Mouse (Mus musculus) mesoderm, embryonic 11.5 days (tissue): ENCODE data around the gene Adprhl1.
A peak's percentile ranks its signal among the peaks of the same experiment; 100 is the strongest.

Experiments
- DNase-seq: peaks from one replicate; pipeline ENCODE4 v3.0.0-alpha.2; 2012; ENCODE audit warnings: low read depth, low spot score

Gene Adprhl1

GRCm38 (mm10) chr8:13229802-13230201, 24.2 kb downstream of the Adprhl1 start:
- DNase-seq, result no peak

DNA sequence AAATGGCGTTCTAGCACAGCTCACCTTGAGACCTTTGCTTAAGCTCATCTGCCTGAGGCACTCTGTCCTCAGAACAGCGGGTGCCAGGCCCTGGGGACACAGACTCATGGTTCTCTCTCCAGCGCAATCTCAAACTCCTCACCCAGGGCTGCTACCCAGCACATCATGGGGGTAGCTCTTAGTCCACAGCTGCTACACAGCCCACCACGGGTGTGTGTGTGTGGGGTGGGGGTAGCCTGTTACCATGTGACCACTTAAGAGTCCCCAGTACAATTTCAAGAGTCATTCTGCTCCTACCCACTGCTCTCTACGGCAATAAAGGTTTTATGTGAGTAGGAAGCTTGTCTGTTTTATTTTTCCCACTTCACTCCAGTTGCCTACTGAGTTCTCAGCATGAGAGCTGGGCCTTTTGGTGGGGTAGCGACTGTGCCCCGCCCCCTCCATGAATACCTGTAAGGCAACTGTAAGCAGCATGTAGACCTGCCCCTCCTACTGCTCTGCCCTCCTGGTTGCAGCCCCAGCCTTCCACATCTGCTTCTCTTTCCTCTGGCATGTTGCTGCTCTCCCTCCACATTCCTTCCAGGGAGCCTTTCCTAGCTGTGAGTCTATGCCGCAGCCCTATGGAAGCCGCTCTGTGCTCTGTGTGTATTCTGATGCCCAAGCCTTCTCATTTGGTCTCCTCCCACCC, 24.9 kb downstream of the Adprhl1 start:
- DNase-seq, result no peak

DNA sequence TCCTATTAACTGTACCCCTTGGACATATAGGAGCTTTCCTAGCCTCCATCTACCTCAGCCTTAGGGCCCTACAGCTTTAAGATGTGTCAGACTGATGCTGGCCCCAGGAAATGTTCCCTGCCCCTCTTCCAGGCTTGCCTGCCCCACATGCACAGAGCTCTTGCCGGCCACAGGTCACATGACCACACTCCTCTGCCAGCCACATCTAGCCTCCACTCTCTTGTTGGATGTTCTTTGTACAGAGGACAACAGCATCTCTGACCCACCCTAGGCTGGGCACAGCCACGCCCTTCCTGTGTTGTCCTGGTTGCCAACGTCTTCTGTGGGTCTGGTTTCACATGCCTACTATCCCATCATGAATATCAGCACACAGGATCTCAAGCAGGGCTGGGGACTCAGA, 26.8 kb downstream of the Adprhl1 start:
- no peak for DNase-seq

GRCm38 (mm10) chr8:13226288-13226687, 27.7 kb downstream of the Adprhl1 start:
- peak; percentile 25 for DNase-seq

DNA sequence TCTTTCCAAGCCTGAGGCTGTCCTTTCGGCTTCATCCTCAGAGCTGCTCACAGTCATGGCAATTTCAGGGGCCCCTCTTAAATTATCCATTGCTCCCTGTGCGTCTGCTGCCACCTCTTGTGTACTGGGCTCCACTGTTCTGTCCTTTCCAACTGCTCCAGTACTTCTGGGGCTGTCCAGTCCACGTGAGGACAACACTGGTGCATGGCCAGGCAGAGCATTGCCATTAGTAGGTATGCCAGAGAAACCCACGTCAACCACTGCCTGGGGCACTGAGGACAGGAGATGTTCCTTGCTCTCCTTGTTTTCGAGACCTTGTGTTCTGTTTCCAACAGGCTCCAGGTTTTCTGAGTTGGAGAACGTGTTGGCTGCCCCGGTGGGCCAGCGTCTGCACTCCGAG, 29.5 kb downstream of the Adprhl1 start:
- DNase-seq, result no peak

DNA sequence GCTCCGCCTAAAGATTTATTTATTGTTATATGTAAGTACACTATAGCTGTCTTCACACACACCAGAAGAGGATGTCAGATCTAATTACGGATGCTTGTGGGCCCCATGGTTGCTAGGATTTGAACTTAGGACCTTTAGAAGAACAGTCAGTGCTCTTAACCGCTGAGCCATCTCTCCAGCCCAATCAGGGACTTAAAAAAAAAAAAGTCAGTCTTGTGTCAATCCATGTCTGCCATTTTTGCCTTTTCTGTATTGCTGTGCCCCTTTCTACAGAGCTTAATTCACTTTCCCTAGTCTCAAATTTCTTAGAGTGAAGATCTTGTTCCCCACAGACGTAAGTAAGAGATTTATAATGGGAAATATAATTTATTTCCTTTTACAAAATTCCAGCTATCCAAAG, 35.5 kb downstream of the Adprhl1 start:
- DNase-seq, result no peak

GRCm38 (mm10) chr8:13217986-13218385, 36.0 kb downstream of the Adprhl1 start:
- DNase-seq, result no peak

DNA sequence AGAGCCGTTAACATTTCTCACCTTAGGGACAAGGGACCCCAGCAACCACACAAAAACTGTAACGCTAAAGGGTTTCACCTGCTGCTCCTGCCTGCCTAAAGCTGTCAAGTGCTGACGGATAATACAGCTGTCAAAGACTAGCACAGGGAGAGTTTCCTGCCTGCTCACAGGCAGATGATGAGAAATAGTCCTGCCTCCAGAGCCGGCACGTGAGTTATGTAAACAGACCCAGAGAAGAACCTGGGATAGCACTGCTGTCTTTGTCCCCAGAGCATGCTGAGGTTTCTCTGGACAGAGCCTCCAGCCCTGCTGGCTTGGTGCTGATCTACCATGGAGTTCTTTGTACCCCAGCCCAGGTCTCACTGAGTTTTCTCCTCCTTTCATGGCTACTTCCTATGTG, 36.9 kb downstream of the Adprhl1 start:
- no peak for DNase-seq

- no peak for DNase-seq
Measured at GRCm38 (mm10) chr8:13216386-13216785, 37.6 kb downstream of the Adprhl1 start.

DNA sequence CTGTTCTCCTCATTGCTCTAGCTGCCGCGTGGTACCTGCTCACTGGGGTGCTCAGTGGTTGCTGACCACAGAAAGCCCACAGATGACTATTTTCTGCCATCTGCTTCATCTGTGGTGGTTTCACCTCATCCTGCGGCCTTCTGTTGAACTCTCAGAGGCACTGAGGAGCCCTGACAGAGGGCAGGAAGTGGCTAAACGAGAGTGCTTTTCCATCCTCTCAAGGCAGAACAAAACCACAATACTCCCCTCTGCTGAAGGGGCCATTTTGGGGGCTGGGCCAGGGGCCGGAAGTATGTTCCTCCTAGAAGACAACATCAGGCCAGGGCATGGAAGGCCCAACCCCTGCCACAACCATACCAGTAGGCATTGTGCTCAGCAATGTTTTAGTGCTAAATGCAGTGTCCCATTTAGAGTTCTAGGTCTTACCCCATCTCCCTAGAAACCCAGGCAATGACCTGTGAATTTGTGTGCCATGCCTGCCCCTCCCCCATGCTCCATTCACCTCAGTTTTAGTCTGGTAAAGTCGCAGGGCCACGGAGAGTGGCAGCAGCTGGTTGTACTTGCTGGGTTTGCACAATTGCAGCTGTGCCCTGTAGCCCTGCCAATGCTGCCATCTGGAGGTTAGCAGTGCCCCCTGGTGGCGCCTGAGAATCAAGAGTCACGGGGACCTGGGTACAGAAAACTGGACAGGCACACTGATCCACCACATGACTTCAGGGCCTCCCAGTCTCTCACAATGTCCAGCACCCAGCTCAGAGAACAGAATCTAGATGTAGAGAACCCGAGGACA, 40.3 kb downstream of the Adprhl1 start:
- peak; percentile 87 for DNase-seq

- DNase-seq, result no peak
Measured at GRCm38 (mm10) chr8:13209770-13210169, 44.2 kb downstream of the Adprhl1 start.

- no peak for DNase-seq
Measured at GRCm38 (mm10) chr8:13208627-13209355, 45.2 kb downstream of the Adprhl1 start.

DNA sequence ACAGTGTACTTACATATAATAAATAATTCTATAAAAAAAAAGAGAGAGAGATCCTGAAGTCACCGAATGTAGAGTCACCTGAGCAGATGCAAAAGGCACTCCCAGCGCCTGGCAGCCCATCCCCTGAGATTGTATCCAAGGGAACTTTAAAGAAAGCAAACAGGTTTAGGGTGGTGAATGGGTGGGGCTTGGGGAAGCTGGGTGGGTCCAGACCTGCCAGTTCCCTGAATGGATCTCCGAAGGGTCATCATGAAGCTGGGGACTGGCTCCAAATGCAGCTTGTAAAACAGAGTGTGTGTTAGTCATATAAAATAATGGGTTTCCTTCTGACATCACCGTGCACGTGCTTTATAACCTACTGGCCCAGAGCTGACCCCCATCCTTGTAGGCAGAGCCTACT, 47.7 kb downstream of the Adprhl1 start:
- DNase-seq, result no peak

DNA sequence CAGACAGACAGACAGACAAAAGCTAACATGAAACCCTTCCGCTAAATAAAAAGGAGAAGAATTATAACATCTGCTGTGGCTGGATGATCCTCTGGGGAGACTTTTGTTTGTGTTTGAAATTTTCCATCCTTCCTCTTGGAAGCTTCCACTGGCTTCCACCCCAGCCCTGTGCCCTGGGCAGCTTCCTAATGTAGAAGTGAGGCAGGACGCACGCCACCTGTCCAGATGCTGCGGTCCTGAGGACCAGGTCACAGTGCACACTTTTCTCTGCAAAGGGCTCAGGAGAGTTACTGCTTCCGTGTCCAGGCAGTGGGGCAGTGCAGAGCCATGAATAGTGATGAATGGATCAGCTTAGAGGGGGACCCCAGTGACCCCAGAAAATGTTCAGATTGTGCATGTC, 48.7 kb downstream of the Adprhl1 start:
- DNase-seq, result no peak

DNA sequence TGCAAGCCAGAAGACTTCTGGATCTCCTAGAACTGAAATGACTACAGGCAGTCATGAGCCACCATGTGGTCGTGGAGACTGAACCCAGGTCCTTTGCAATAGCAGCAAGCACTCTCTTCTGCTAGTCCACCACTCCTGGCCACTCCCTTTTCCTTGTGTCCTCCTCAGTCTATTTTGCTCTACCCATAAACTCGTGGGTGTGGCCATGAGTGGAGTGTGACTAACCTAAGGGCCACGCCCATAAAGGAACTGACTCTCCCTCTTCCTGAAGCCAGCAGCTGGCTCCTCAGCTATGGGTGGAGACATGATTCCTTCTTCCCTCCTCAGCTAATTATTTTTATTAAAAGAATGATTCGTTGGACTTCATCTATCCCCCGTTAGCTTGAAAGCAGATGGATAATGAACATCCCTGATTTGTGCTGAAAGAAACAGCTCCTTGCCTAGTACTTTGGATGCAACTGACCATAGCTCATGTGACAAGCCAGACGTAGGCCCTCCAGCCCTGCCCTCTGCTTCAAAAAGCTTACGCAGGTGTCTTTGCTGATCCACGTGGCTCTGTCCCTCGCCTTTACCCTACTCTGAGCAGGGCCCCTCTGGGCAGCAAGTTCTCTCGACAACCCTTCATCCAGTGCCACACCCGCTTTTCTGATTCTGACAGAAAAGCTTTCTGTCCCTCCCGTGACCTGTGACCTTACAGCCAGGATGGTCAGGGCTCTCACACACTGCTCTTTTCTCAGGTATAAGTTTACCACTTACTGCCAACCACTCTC, 49.4 kb downstream of the Adprhl1 start:
- DNase-seq, result no peak

DNA sequence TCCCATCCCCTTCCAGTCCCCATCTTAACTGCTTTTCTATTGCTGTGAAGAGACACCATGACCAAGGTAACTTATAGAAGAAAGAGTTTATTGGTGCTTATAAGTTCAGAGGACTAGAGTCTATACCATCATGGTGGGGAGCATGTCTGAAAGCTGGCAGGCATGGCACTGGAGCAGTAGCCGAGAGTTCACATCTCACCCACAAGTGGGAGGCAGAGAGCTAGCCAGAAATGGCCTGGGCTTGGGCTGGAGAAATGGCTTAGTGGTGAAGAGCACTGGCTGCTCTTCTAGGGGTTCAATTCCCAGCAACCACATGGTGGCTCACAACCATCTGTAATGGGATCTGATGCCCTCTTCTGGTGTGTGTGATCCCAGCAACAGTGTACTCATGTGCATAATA, 50.5 kb downstream of the Adprhl1 start:
- no peak for DNase-seq

DNA sequence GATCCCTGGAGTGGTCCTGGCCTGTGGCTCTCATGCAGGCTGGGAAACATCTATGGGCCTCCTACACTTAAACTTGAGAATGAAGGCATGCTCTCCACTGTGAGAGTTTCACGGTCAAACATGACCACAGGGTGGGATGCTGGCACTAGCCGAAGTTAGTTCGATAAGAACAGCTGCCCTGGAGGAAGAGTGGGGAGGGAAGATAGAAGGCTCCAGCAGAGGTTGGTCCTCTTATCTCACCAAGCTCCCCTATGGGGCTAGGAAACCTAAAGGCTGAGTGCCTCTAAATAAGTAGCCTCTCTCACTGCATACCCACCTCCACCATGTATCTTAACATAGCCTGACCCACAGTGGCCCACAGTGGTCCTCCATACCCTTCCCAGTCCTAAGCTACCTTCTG, 51.2 kb downstream of the Adprhl1 start:
- no peak for DNase-seq

GRCm38 (mm10) chr8:13202041-13202440, 51.9 kb downstream of the Adprhl1 start:
- DNase-seq, result no peak

DNA sequence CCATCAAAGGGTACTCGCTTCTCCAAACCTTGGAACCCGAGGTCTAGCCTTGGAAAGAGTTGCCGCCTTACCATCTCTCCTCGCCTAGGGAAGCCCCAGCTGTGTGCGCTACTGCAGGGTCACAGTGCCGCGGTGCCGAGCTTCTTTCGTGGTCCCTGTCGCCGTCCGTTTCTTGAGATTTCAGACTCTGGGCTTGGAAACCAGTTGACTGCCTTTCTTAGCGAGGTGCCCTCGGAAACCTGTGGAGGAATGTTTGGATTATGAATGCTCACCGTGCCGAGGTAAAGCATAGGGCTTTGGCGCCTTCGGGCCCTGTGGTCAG, 53.0 kb downstream of the Adprhl1 start:
- no peak for DNase-seq

DNA sequence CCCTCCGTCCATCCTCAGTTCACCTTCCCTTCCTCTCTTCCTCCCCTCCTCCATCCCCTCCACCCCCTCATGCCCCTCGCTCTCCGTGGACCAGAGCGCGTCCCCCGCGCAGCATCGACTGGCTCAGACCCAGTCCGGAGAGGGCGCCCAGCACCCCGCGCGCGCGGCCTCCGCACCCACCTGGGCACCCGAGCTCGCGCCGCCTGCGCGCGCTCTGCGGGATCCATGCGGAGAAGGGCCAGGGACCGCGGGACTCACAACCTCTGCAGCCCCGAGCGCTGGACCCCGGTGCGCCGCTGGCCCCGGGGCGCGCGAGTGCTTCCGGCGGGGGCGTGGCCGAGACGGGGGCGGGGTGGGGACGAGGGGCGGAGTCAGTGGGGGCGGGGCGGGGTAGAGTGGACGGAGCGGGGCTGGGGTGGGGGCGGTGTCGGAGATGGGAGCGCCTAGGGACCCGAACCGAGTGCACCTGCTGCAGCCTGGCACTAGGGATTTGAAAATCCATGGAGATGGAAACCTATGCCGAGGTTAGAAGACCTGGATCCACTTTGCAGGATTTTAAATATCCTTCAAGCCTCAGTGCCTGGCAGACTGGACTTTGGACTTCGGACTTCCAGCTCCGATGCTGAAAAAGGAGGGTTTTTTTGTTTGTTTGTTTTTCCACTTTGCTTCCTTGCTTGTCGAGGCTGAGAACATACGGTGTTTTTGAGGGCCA, 53.5 kb downstream of the Adprhl1 start, which contains the start of gene Grtp1:
Grtp1 (minus strand) TSS at position 320 of the 712 bp plus-strand sequence.
- peak; percentile 48 for DNase-seq

DNA sequence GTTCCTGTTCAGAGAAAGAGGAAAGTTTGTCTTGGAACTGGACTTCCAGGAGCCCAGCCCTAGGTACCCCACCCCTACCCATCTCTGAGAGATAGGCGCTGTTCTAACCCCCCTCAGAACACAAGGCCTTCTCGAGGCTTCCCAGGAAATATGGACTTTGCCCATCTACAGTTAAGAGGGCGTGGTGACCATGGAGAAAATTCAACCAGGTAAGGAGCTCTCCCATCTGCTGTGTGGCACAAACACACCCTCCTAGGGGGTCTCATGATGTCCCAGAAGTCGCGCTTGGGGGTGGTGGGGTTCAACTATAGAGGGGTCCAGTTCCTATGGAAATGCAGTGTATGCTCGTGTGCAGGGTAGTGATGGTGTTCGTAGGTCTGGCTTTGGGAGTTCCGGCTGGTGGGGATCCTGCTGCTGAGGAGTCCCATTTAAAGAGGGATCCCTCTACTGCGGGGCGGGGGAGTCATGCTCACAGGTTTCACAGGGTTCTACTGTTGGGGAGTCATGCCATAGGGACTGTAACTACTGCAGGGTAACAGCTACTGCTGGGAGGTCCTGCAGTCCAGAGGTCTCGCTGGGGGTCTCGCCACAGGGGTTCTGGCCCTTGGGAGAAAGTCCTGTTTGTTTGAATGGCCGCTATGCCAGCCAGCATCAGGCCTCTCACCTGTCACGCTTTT, 54.4 kb downstream of the Adprhl1 start:
- no peak for DNase-seq
